Mouse (Mus musculus): Measurements from ENCODE around the gene H6pd. TPM values are rescaled to one million over a fixed set of nuclear protein-coding genes. Genes with fewer than 3 reads are reported as not detected.
A peak's percentile ranks its signal among the peaks of the same experiment; 100 is the strongest.

Gene H6pd
- polyA plus RNA-seq, 1 experiment = 21.8 TPM

- Histone ChIP-seq H3K79me2 (ENCODE audit: control insufficient read depth, insufficient read depth) (peaks cover 13% of the 10 kb centered on the region), H3K4me2 (ENCODE audit: low read depth) (peak overlapping the region; percentile 71), H3K27me3 (ENCODE audit: control insufficient read depth, insufficient read depth, insufficient read length) (no peaks in the 10 kb centered on the region), H3K36me3 (ENCODE audit: control insufficient read depth, insufficient read depth) (no peaks in the 10 kb centered on the region), H3K4me3 (no peak overlapping the region), H3ac (ENCODE audit: control insufficient read depth, insufficient read length) (no peak overlapping the region)
- no peak for TF ChIP-seq MAX (IDR thresholded peaks at IDR 0.05; ENCODE audit: low read depth)
- no peak for TF ChIP-seq TCF3 (IDR thresholded peaks at IDR 0.05; ENCODE audit: insufficient read length, low read depth)
- peak; percentile 8 for TF ChIP-seq TCF12 (IDR thresholded peaks at IDR 0.05; ENCODE audit: insufficient read depth, poor library complexity, severe bottlenecking)
- no peak for TF ChIP-seq REST (IDR thresholded peaks at IDR 0.05; ENCODE audit: insufficient read depth, insufficient read length)
- TF ChIP-seq MYOD1 (IDR thresholded peaks at IDR 0.05; ENCODE audit: control insufficient read depth in 1 of 3, insufficient read length in 2 of 3, low read depth in 2 of 3) = peak; percentile 62 to 85 (median 72)
- TF ChIP-seq CEBPB (IDR thresholded peaks at IDR 0.05; ENCODE audit: insufficient read depth, poor library complexity, severe bottlenecking) = no peak
- peak in 2 of 3 experiments; percentile 53 to 64 for TF ChIP-seq MYOG (IDR thresholded peaks at IDR 0.05; ENCODE audit: control insufficient read depth in 1 of 3, insufficient read depth in 1 of 3, insufficient read length in 2 of 3, low read depth in 2 of 3)
- no peak for TF ChIP-seq SRF (IDR thresholded peaks at IDR 0.05; ENCODE audit: control insufficient read depth, insufficient read length, low read depth)
- TF ChIP-seq POLR2AphosphoS2 (IDR thresholded peaks at IDR 0.05; ENCODE audit: insufficient read length, low read depth) = no peak
- TF ChIP-seq E2F4 (IDR thresholded peaks at IDR 0.05; ENCODE audit: insufficient read depth) = no peak
- TF ChIP-seq POLR2A (IDR thresholded peaks at IDR 0.05; ENCODE audit: insufficient read length, low read depth) = no peak
- TF ChIP-seq USF1 (IDR thresholded peaks at IDR 0.05; ENCODE audit: low read depth) = no peak
Observed at GRCm38 (mm10) chr4:150011564-150012321, 2.9 kb upstream of the H6pd start.

- Histone ChIP-seq H3ac (ENCODE audit: control insufficient read depth, insufficient read length) (no peak overlapping the region), H3K36me3 (ENCODE audit: control insufficient read depth, insufficient read depth) (no peaks in the 10 kb centered on the region)
- no peak for TF ChIP-seq CEBPB (IDR thresholded peaks at IDR 0.05; ENCODE audit: insufficient read depth, poor library complexity, severe bottlenecking)
- no peak for TF ChIP-seq TCF12 (IDR thresholded peaks at IDR 0.05; ENCODE audit: insufficient read depth, poor library complexity, severe bottlenecking)
- TF ChIP-seq MAX (IDR thresholded peaks at IDR 0.05; ENCODE audit: low read depth) = no peak
- TF ChIP-seq POLR2AphosphoS2 (IDR thresholded peaks at IDR 0.05; ENCODE audit: insufficient read length, low read depth) = no peak
- no peak for TF ChIP-seq POLR2A (IDR thresholded peaks at IDR 0.05; ENCODE audit: insufficient read length, low read depth)
- no peak for TF ChIP-seq TCF3 (IDR thresholded peaks at IDR 0.05; ENCODE audit: insufficient read length, low read depth)
- TF ChIP-seq MYOD1 (IDR thresholded peaks at IDR 0.05; ENCODE audit: control insufficient read depth in 1 of 3, insufficient read length in 2 of 3, low read depth in 2 of 3) = no peak
- TF ChIP-seq E2F4 (IDR thresholded peaks at IDR 0.05; ENCODE audit: insufficient read depth) = no peak
- TF ChIP-seq REST (IDR thresholded peaks at IDR 0.05; ENCODE audit: insufficient read depth, insufficient read length) = no peak
- TF ChIP-seq MYOG (IDR thresholded peaks at IDR 0.05; ENCODE audit: control insufficient read depth in 1 of 3, insufficient read depth in 1 of 3, insufficient read length in 2 of 3, low read depth in 2 of 3) = no peak
- no peak for TF ChIP-seq SRF (IDR thresholded peaks at IDR 0.05; ENCODE audit: control insufficient read depth, insufficient read length, low read depth)
Observed at GRCm38 (mm10) chr4:150010054-150010730, 1.4 kb upstream of the H6pd start.

GRCm38 (mm10) chr4:150009587-150009930 is 736 bp upstream of the H6pd start:
- no peak overlapping the region for H3K4me3 ChIP-seq
- H3K4me2 ChIP-seq (ENCODE audit: low read depth) = peak overlapping the region; percentile 79
- no peak overlapping the region for H3ac ChIP-seq (ENCODE audit: control insufficient read depth, insufficient read length)
- peaks cover 27% of the 10 kb centered on the region for H3K79me2 ChIP-seq (ENCODE audit: control insufficient read depth, insufficient read depth)
- TF ChIP-seq USF1 (IDR thresholded peaks at IDR 0.05; ENCODE audit: low read depth) (no peak), REST (IDR thresholded peaks at IDR 0.05; ENCODE audit: insufficient read depth, insufficient read length) (no peak), E2F4 (IDR thresholded peaks at IDR 0.05; ENCODE audit: insufficient read depth) (no peak), SRF (IDR thresholded peaks at IDR 0.05; ENCODE audit: control insufficient read depth, insufficient read length, low read depth) (no peak), MAX (IDR thresholded peaks at IDR 0.05; ENCODE audit: low read depth) (no peak), CEBPB (IDR thresholded peaks at IDR 0.05; ENCODE audit: insufficient read depth, poor library complexity, severe bottlenecking) (no peak), TCF3 (IDR thresholded peaks at IDR 0.05; ENCODE audit: insufficient read length, low read depth) (no peak), POLR2AphosphoS2 (IDR thresholded peaks at IDR 0.05; ENCODE audit: insufficient read length, low read depth) (no peak), TCF12 (IDR thresholded peaks at IDR 0.05; ENCODE audit: insufficient read depth, poor library complexity, severe bottlenecking) (no peak), MYOG (IDR thresholded peaks at IDR 0.05; ENCODE audit: control insufficient read depth in 1 of 3, insufficient read depth in 1 of 3, insufficient read length in 2 of 3, low read depth in 2 of 3) (no peak)
- H3K27me3 ChIP-seq (ENCODE audit: control insufficient read depth, insufficient read depth, insufficient read length) = no peaks in the 10 kb centered on the region
- H3K36me3 ChIP-seq (ENCODE audit: control insufficient read depth, insufficient read depth) = no peaks in the 10 kb centered on the region

More at GRCm38 (mm10) chr4:150010054-150010730, 1.4 kb upstream of the H6pd start:
- Histone ChIP-seq H3K79me2 (ENCODE audit: control insufficient read depth, insufficient read depth) (peaks cover 21% of the 10 kb centered on the region), H3K27me3 (ENCODE audit: control insufficient read depth, insufficient read depth, insufficient read length) (no peaks in the 10 kb centered on the region), H3K4me3 (no peak overlapping the region), H3K4me2 (ENCODE audit: low read depth) (no peak overlapping the region)

GRCm38 (mm10) chr4:150008325-150008852 is 434 bp downstream of the H6pd start:
- Histone ChIP-seq H3K4me3 (peak overlapping the region; percentile 28), H3ac (ENCODE audit: control insufficient read depth, insufficient read length) (peak overlapping the region; percentile 40), H3K27me3 (ENCODE audit: control insufficient read depth, insufficient read depth, insufficient read length) (no peaks in the 10 kb centered on the region), H3K79me2 (ENCODE audit: control insufficient read depth, insufficient read depth) (peaks cover 28% of the 10 kb centered on the region), H3K4me2 (ENCODE audit: low read depth) (peak overlapping the region; percentile 86), H3K36me3 (ENCODE audit: control insufficient read depth, insufficient read depth) (no peaks in the 10 kb centered on the region)
- TF ChIP-seq MYOD1 (IDR thresholded peaks at IDR 0.05; ENCODE audit: control insufficient read depth in 1 of 3, insufficient read length in 2 of 3, low read depth in 2 of 3) (peak in 1 of 3 experiments; percentile 42), POLR2AphosphoS2 (IDR thresholded peaks at IDR 0.05; ENCODE audit: insufficient read length, low read depth) (peak; percentile 27), MYOG (IDR thresholded peaks at IDR 0.05; ENCODE audit: control insufficient read depth in 1 of 3, insufficient read depth in 1 of 3, insufficient read length in 2 of 3, low read depth in 2 of 3) (peak in 1 of 3 experiments; percentile 63), POLR2A (IDR thresholded peaks at IDR 0.05; ENCODE audit: insufficient read length, low read depth) (peak; percentile 57), REST (IDR thresholded peaks at IDR 0.05; ENCODE audit: insufficient read depth, insufficient read length) (no peak)

Data from myocyte (in vitro differentiated cells).